Mouse (Mus musculus): ENCODE data around the gene Naif1. TPM values are rescaled to one million over a fixed set of nuclear protein-coding genes. Genes with fewer than 3 reads are reported as not detected.

Gene Naif1
- polyA plus RNA-seq, 1 experiment, result 3.0 TPM

- H3K79me2 ChIP-seq (ENCODE audit: control insufficient read depth, insufficient read depth), result no peaks in the 10 kb centered on the region
- no peaks in the 10 kb centered on the region for H3K36me3 ChIP-seq (ENCODE audit: control insufficient read depth, insufficient read depth)
- no peak overlapping the region for H3ac ChIP-seq (ENCODE audit: control insufficient read depth, insufficient read length)
- no peak overlapping the region for H3K4me3 ChIP-seq
- no peaks in the 10 kb centered on the region for H3K27me3 ChIP-seq (ENCODE audit: control insufficient read depth, insufficient read depth, insufficient read length)
- TF ChIP-seq CEBPB (IDR thresholded peaks at IDR 0.05; ENCODE audit: insufficient read depth, poor library complexity, severe bottlenecking) (no peak), REST (IDR thresholded peaks at IDR 0.05; ENCODE audit: insufficient read depth, insufficient read length) (no peak), TCF3 (IDR thresholded peaks at IDR 0.05; ENCODE audit: insufficient read length, low read depth) (no peak), POLR2AphosphoS2 (IDR thresholded peaks at IDR 0.05; ENCODE audit: insufficient read length, low read depth) (no peak), TCF12 (IDR thresholded peaks at IDR 0.05; ENCODE audit: insufficient read depth, poor library complexity, severe bottlenecking) (no peak), POLR2A (IDR thresholded peaks at IDR 0.05; ENCODE audit: insufficient read length, low read depth) (no peak), E2F4 (IDR thresholded peaks at IDR 0.05; ENCODE audit: insufficient read depth) (no peak), MYOG (IDR thresholded peaks at IDR 0.05; ENCODE audit: control insufficient read depth in 1 of 3, insufficient read depth in 1 of 3, insufficient read length in 2 of 3, low read depth in 2 of 3) (no peak), SRF (IDR thresholded peaks at IDR 0.05; ENCODE audit: control insufficient read depth, insufficient read length, low read depth) (no peak)
- H3K4me2 ChIP-seq (ENCODE audit: low read depth), result no peak overlapping the region
Measured at GRCm38 (mm10) chr2:32482351-32482750, 32.1 kb downstream of the Naif1 start.

GRCm38 (mm10) chr2:32483179-32483875 lies 33.1 kb downstream of the Naif1 start:
- no peak overlapping the region for H3ac ChIP-seq (ENCODE audit: control insufficient read depth, insufficient read length)
- no peaks in the 10 kb centered on the region for H3K36me3 ChIP-seq (ENCODE audit: control insufficient read depth, insufficient read depth)
- no peaks in the 10 kb centered on the region for H3K79me2 ChIP-seq (ENCODE audit: control insufficient read depth, insufficient read depth)
- no peak overlapping the region for H3K4me2 ChIP-seq (ENCODE audit: low read depth)
- TF ChIP-seq E2F4 (IDR thresholded peaks at IDR 0.05; ENCODE audit: insufficient read depth) (no peak), POLR2A (IDR thresholded peaks at IDR 0.05; ENCODE audit: insufficient read length, low read depth) (no peak), MYOG (IDR thresholded peaks at IDR 0.05; ENCODE audit: control insufficient read depth in 1 of 3, insufficient read depth in 1 of 3, insufficient read length in 2 of 3, low read depth in 2 of 3) (no peak), MAX (IDR thresholded peaks at IDR 0.05; ENCODE audit: low read depth) (no peak), SRF (IDR thresholded peaks at IDR 0.05; ENCODE audit: control insufficient read depth, insufficient read length, low read depth) (no peak)
- H3K4me3 ChIP-seq, result no peak overlapping the region
- H3K27me3 ChIP-seq (ENCODE audit: control insufficient read depth, insufficient read depth, insufficient read length), result no peaks in the 10 kb centered on the region

- Histone ChIP-seq H3K36me3 (ENCODE audit: control insufficient read depth, insufficient read depth) (no peaks in the 10 kb centered on the region), H3ac (ENCODE audit: control insufficient read depth, insufficient read length) (no peak overlapping the region), H3K4me2 (ENCODE audit: low read depth) (no peak overlapping the region), H3K79me2 (ENCODE audit: control insufficient read depth, insufficient read depth) (no peaks in the 10 kb centered on the region), H3K27me3 (ENCODE audit: control insufficient read depth, insufficient read depth, insufficient read length) (no peaks in the 10 kb centered on the region), H3K4me3 (no peak overlapping the region)
- TF ChIP-seq MAX (IDR thresholded peaks at IDR 0.05; ENCODE audit: low read depth), result no peak
- no peak for TF ChIP-seq SRF (IDR thresholded peaks at IDR 0.05; ENCODE audit: control insufficient read depth, insufficient read length, low read depth)
- no peak for TF ChIP-seq CEBPB (IDR thresholded peaks at IDR 0.05; ENCODE audit: insufficient read depth, poor library complexity, severe bottlenecking)
- no peak for TF ChIP-seq TCF12 (IDR thresholded peaks at IDR 0.05; ENCODE audit: insufficient read depth, poor library complexity, severe bottlenecking)
- no peak for TF ChIP-seq POLR2A (IDR thresholded peaks at IDR 0.05; ENCODE audit: insufficient read length, low read depth)
- no peak for TF ChIP-seq TCF3 (IDR thresholded peaks at IDR 0.05; ENCODE audit: insufficient read length, low read depth)
- no peak for TF ChIP-seq MYOG (IDR thresholded peaks at IDR 0.05; ENCODE audit: control insufficient read depth in 1 of 3, insufficient read depth in 1 of 3, insufficient read length in 2 of 3, low read depth in 2 of 3)
- no peak for TF ChIP-seq POLR2AphosphoS2 (IDR thresholded peaks at IDR 0.05; ENCODE audit: insufficient read length, low read depth)
- no peak for TF ChIP-seq REST (IDR thresholded peaks at IDR 0.05; ENCODE audit: insufficient read depth, insufficient read length)
- no peak for TF ChIP-seq E2F4 (IDR thresholded peaks at IDR 0.05; ENCODE audit: insufficient read depth)
- no peak for TF ChIP-seq USF1 (IDR thresholded peaks at IDR 0.05; ENCODE audit: low read depth)
- no peak for TF ChIP-seq MYOD1 (IDR thresholded peaks at IDR 0.05; ENCODE audit: control insufficient read depth in 1 of 3, insufficient read length in 2 of 3, low read depth in 2 of 3)
Measured at GRCm38 (mm10) chr2:32484933-32485332, 34.7 kb downstream of the Naif1 start.

- Histone ChIP-seq H3K79me2 (ENCODE audit: control insufficient read depth, insufficient read depth) (no peaks in the 10 kb centered on the region), H3K27me3 (ENCODE audit: control insufficient read depth, insufficient read depth, insufficient read length) (no peaks in the 10 kb centered on the region), H3K4me3 (no peak overlapping the region), H3K4me2 (ENCODE audit: low read depth) (no peak overlapping the region), H3K36me3 (ENCODE audit: control insufficient read depth, insufficient read depth) (no peaks in the 10 kb centered on the region), H3ac (ENCODE audit: control insufficient read depth, insufficient read length) (no peak overlapping the region)
- TF ChIP-seq SRF (IDR thresholded peaks at IDR 0.05; ENCODE audit: control insufficient read depth, insufficient read length, low read depth) (no peak), USF1 (IDR thresholded peaks at IDR 0.05; ENCODE audit: low read depth) (no peak), REST (IDR thresholded peaks at IDR 0.05; ENCODE audit: insufficient read depth, insufficient read length) (no peak), POLR2A (IDR thresholded peaks at IDR 0.05; ENCODE audit: insufficient read length, low read depth) (no peak), MYOD1 (IDR thresholded peaks at IDR 0.05; ENCODE audit: control insufficient read depth in 1 of 3, insufficient read length in 2 of 3, low read depth in 2 of 3) (no peak), TCF12 (IDR thresholded peaks at IDR 0.05; ENCODE audit: insufficient read depth, poor library complexity, severe bottlenecking) (no peak), E2F4 (IDR thresholded peaks at IDR 0.05; ENCODE audit: insufficient read depth) (no peak), MYOG (IDR thresholded peaks at IDR 0.05; ENCODE audit: control insufficient read depth in 1 of 3, insufficient read depth in 1 of 3, insufficient read length in 2 of 3, low read depth in 2 of 3) (no peak), CEBPB (IDR thresholded peaks at IDR 0.05; ENCODE audit: insufficient read depth, poor library complexity, severe bottlenecking) (no peak), MAX (IDR thresholded peaks at IDR 0.05; ENCODE audit: low read depth) (no peak)
Measured at GRCm38 (mm10) chr2:32485751-32486150, 35.5 kb downstream of the Naif1 start.

- no peak overlapping the region for H3K4me2 ChIP-seq (ENCODE audit: low read depth)
- no peak overlapping the region for H3K4me3 ChIP-seq
- H3K27me3 ChIP-seq (ENCODE audit: control insufficient read depth, insufficient read depth, insufficient read length), result no peaks in the 10 kb centered on the region
- H3K36me3 ChIP-seq (ENCODE audit: control insufficient read depth, insufficient read depth), result no peaks in the 10 kb centered on the region
- H3K79me2 ChIP-seq (ENCODE audit: control insufficient read depth, insufficient read depth), result no peaks in the 10 kb centered on the region
- TF ChIP-seq E2F4 (IDR thresholded peaks at IDR 0.05; ENCODE audit: insufficient read depth), result no peak
- no peak for TF ChIP-seq USF1 (IDR thresholded peaks at IDR 0.05; ENCODE audit: low read depth)
- no peak for TF ChIP-seq REST (IDR thresholded peaks at IDR 0.05; ENCODE audit: insufficient read depth, insufficient read length)
- TF ChIP-seq TCF12 (IDR thresholded peaks at IDR 0.05; ENCODE audit: insufficient read depth, poor library complexity, severe bottlenecking), result no peak
- TF ChIP-seq MYOD1 (IDR thresholded peaks at IDR 0.05; ENCODE audit: control insufficient read depth in 1 of 3, insufficient read length in 2 of 3, low read depth in 2 of 3), result no peak
- no peak for TF ChIP-seq TCF3 (IDR thresholded peaks at IDR 0.05; ENCODE audit: insufficient read length, low read depth)
- TF ChIP-seq SRF (IDR thresholded peaks at IDR 0.05; ENCODE audit: control insufficient read depth, insufficient read length, low read depth), result no peak
- no peak for TF ChIP-seq CEBPB (IDR thresholded peaks at IDR 0.05; ENCODE audit: insufficient read depth, poor library complexity, severe bottlenecking)
- TF ChIP-seq POLR2A (IDR thresholded peaks at IDR 0.05; ENCODE audit: insufficient read length, low read depth), result no peak
- TF ChIP-seq POLR2AphosphoS2 (IDR thresholded peaks at IDR 0.05; ENCODE audit: insufficient read length, low read depth), result no peak
- TF ChIP-seq MYOG (IDR thresholded peaks at IDR 0.05; ENCODE audit: control insufficient read depth in 1 of 3, insufficient read depth in 1 of 3, insufficient read length in 2 of 3, low read depth in 2 of 3), result no peak
- H3ac ChIP-seq (ENCODE audit: control insufficient read depth, insufficient read length), result no peak overlapping the region
Measured at GRCm38 (mm10) chr2:32486155-32486554, 35.9 kb downstream of the Naif1 start.

All from myocyte (in vitro differentiated cells).